Mouse (Mus musculus) CD4-positive, CD25-positive, alpha-beta regulatory T cell, adult 2 months (primary cell): ENCODE data around the gene Ipmk.
"Not testable (repeated sequence)": the region's sequence is repeated elsewhere in the genome, so short reads cannot be mapped to it uniquely, and the experiment has no call there.

Source experiments
- DNase-seq: peaks from one replicate; pipeline ENCODE4 v3.0.0-alpha.2; 2012; ENCODE audit warnings: low read depth, low spot score

Gene Ipmk

GRCm38 (mm10) chr10:71422047-71423037, 74.8 kb downstream of the Ipmk start:
- DNase-seq, result peak; percentile 69

DNA sequence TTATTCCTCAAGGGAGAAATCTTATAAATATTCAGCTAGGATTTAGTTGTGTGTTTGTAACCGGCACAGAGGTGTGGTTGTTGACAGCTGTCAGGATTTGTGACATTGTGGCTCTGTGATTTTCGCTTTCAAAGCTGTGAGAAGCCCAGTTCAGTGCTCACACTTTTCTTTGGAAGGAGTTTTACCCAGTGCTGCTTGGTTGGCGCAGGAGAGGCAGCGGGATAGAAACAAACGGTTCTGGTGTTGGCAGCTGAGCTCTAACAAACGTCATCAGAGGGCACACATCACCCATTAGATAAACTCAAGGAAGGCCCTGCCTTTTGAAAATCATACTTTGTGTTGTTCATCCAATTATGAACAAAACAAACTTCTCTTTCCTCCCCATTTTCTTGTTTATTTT, 79.2 kb downstream of the Ipmk start:
- DNase-seq, result no peak

GRCm38 (mm10) chr10:71427381-71427780, 79.8 kb downstream of the Ipmk start:
- DNase-seq, result no peak

GRCm38 (mm10) chr10:71428246-71428864, 80.8 kb downstream of the Ipmk start:
- no peak for DNase-seq

DNA sequence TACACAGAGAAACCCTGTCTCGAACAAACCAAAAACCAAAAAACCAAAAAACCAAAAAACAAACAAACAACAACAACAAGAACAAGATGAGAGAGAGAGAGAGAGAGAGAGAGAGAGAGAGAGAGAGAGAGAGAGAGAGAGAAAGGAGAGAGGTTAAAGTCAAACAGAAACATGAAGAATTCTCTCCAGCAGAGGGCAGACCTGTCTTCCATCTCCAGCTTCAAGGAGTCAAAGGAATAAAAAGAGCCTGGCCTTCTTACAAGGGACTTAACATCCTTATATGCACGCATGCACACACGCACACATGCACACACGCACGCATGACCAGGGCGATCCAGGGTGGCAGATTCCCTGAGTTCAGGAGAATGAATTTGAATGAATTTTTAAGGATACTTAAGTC, 83.1 kb downstream of the Ipmk start:
- DNase-seq, result no peak

GRCm38 (mm10) chr10:71443086-71443485, 95.5 kb downstream of the Ipmk start:
- no peak for DNase-seq

DNA sequence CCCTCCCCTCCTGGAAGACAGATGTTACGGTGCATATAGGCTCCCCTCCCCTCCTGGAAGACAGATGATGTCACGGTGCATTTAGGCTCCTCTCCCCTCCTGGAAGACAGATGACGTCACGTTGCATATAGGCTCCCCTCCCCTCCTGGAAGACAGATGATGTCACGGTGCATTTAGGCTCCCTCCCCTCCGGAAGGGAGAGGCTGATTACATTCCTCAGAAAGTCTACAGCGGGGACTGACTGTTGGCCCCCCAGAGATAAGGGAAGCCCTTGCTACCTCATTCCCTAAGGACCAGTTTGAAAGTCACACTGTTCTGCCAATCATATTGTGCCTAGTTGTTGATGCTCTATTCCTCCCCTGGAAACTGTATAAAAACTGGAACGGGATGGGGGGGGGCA, 100.1 kb downstream of the Ipmk start:
- no peak for DNase-seq

GRCm38 (mm10) chr10:71448284-71448683, 100.7 kb downstream of the Ipmk start:
- no peak for DNase-seq

DNA sequence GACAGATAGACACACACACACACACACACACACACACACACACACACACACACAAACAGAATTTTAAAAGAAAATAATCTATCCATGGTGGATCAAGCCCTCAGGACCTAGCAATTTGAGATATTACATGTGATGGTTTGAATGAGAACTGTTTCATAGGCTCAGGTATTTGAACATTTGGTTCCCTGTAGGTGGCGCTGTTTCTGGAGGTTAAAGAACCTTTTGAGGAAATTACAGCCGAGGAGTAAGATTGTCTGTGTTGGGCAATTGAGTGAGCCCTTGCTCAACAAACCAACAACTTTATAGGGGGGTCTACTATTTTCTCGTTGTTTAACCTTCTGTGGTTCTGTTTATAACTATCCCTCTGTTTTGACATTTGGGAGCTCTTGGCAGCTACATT, 107.8 kb downstream of the Ipmk start:
- DNase-seq, result no peak

DNA sequence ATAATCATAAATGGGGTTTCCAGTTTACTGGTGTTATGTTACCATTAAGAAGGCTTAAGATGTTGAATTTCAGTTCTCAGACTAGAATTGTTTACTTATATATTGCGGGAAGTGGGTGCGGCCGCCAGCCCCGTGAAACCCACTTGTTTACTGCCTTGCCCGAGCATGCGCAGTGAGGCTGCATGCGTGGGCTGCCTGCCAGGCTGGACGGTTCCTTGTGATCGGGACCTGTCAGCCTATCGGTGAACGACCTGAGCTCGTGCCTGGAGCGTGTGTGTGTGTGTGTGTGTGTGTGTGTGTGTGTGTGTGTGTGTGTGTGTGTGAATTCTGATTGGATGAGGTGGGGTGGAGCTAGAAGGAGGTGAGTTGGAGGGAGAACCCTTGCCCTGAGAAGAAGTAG, 114.8 kb downstream of the Ipmk start:
- not testable (repeated sequence) for DNase-seq

DNA sequence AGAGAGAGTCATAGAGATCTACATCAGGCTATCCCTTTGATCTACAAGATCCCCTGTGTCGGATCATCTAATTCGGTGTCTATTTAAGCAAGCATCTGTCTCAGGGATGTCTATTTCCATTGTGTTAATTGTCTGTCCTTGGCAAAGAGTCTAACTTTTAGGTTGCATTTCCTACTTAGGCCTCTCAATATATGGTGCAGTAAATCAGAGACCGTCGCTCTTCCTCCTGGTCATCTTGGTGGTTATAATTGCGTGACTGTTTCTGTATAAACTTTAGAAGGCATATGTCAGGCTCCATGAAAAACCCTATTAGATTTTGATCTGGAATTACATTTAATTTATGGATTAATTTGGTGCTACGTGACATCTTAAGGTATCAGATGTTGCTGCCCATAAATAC, 116.9 kb downstream of the Ipmk start:
- DNase-seq, result no peak

GRCm38 (mm10) chr10:71468315-71468714, 120.8 kb downstream of the Ipmk start:
- DNase-seq, result no peak

DNA sequence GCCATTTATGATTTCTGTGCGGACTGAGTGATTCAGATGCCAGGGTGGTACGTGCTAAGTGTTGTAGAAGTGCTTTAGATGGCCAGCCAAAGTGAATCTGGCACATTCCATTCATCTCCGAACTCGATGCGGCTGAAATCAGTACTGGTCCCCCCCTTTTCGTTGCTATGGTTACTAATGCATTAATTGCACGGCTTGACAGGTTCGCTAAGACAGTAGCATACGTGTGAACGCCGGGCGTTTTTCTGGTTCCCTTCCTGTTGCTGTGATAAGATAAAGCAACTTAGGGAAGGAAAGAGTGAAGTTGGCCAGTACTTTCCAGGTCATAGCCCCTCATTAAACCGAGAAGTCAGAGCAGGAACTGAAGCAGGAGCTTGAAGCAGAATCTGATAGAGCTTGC, 122.2 kb downstream of the Ipmk start:
- DNase-seq, result no peak

GRCm38 (mm10) chr10:71472033-71472432, 124.5 kb downstream of the Ipmk start:
- no peak for DNase-seq

GRCm38 (mm10) chr10:71473590-71473989, 126.0 kb downstream of the Ipmk start:
- DNase-seq, result no peak

GRCm38 (mm10) chr10:71476471-71477080, 129.0 kb downstream of the Ipmk start:
- no peak for DNase-seq

DNA sequence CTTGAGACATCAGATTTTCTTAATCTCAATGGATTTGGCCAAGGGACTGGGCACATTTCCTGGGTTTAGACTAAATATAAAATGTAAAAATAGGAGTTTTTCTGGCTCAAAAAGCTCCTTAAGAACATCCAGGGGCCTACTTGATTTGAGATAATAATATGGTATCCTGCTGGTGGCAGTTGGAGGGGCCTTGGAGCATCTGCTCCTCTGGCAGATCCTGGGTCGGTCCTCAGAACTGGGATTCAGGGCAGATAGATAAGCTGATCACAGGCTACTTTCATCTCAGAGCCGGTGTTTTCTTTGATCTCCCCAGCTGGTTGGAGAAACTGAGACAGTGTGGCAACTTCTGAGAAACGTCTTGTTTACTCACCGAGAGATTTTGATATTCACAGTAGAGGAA, 129.6 kb downstream of the Ipmk start:
- DNase-seq, result no peak

GRCm38 (mm10) chr10:71479700-71480325, 132.2 kb downstream of the Ipmk start:
- peak; percentile 27 for DNase-seq
